19 mouse cellular contexts compared by ENCODE assay signal in the genomic region with DNA sequence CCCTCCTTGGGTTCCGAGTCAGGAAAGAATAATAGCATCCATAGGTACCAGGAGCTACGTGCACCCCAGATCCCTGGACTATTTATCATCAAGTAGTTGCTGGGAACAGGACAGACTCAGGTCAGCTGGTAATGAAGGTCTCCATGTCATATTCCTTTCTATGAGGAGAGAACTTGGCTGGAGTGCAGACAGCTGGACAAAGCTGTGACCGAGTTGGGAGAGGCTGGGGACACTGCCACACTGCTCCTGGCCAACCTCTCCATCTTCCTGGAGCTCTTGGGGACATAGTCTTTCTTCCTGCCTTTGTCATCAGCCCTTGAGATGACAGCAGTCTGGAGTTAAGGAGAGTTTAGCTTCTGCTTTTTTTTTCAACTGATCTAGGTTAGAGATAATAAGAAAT.
DNase-seq lines count a peak whose midpoint lies in the region; ATAC-seq and TF ChIP-seq lines count a peak whose summit lies in the region.
"Had no signal": no experiment of that assay in that cellular context is flagged by ENCODE, and none has a peak within 500 bp of the region (broad histone marks: within the 10 kb centered on the region; RNA-seq: fewer than 3 reads in every experiment).

No protein-coding gene starts in this region.

- H3K27me3 ChIP-seq in embryonic facial prominence, embryonic 14.5 days (replicated peaks; ENCODE audit: control insufficient read depth, insufficient read depth, low read length) = no peaks in the 10 kb centered on the region
- no peaks in the 10 kb centered on the region for H3K27me3 ChIP-seq in embryonic facial prominence, embryonic 10.5 days (replicated peaks; ENCODE audit: low read depth, poor library complexity, severe bottlenecking)
- H3K27me3 ChIP-seq in kidney, embryonic 15.5 days = no peaks in the 10 kb centered on the region
- no peaks in the 10 kb centered on the region for H3K27me3 ChIP-seq in kidney, adult 2 months (replicated peaks; ENCODE audit: control insufficient read depth, insufficient read depth, low read length)
- no peaks in the 10 kb centered on the region for H3K27me3 ChIP-seq in lung, postnatal 0 days (replicated peaks; ENCODE audit: insufficient read depth, low read length)
- no peaks in the 10 kb centered on the region for H3K27me3 ChIP-seq in midbrain, embryonic 13.5 days
- H3K27me3 ChIP-seq: forebrain, embryonic 12.5 days; heart, embryonic 13.5 days; liver, embryonic 13.5 days had no signal

- no peak for TF ChIP-seq EP300 in lung, postnatal 0 days (IDR thresholded peaks at IDR 0.05)

- TF ChIP-seq POLR2A in kidney, adult 2 months (IDR thresholded peaks at IDR 0.05; ENCODE audit: low read depth, low read length) = no peak
- TF ChIP-seq POLR2A in lung, adult 2 months (IDR thresholded peaks at IDR 0.05; ENCODE audit: borderline replicate concordance, extremely low read depth, low read depth, low read length) = no peak

- H3K27ac ChIP-seq in embryonic facial prominence, embryonic 14.5 days (replicated peaks; ENCODE audit: low read depth, low read length) = 0 out of 2 replicates have a peak overlapping the region, but pooled peaks have one; percentile 55
- H3K27ac ChIP-seq in embryonic facial prominence, embryonic 10.5 days (replicated peaks) = no peak overlapping the region
- H3K27ac ChIP-seq in kidney, embryonic 15.5 days = peak overlapping the region; percentile 77
- H3K27ac ChIP-seq in kidney, adult 2 months (ENCODE audit: insufficient read depth, low read depth, low read length) = no peak overlapping the region
- no peak overlapping the region; the same call in 1 of the 2 replicates for H3K27ac ChIP-seq in lung, postnatal 0 days (ENCODE audit: low read length)
- H3K27ac ChIP-seq in midbrain, embryonic 13.5 days = peak overlapping the region; percentile 68; the same call in 1 of the 2 replicates
- H3K27ac ChIP-seq: forebrain, embryonic 12.5 days; liver, embryonic 13.5 days; macrophage had no signal

- no peak overlapping the region for H3K4me2 ChIP-seq in embryonic facial prominence, embryonic 14.5 days (ENCODE audit: low read depth, low read length)
- H3K4me2 ChIP-seq in kidney, embryonic 15.5 days = no peak overlapping the region
- no peak overlapping the region for H3K4me2 ChIP-seq in lung, postnatal 0 days (replicated peaks; ENCODE audit: low read depth, low read length)
- H3K4me2 ChIP-seq in midbrain, embryonic 13.5 days (replicated peaks) = no peak overlapping the region
- H3K4me2 ChIP-seq: forebrain, embryonic 12.5 days; heart, embryonic 13.5 days; liver, embryonic 13.5 days had no signal

- no peak for ATAC-seq in embryonic facial prominence, embryonic 14.5 days (ENCODE audit: low read depth)
- no peak for ATAC-seq in kidney, embryonic 15.5 days (replicated peaks; ENCODE audit: low FRiP score)
- no peak for ATAC-seq in lung, postnatal 0 days
- no peak for ATAC-seq in midbrain, embryonic 13.5 days
- ATAC-seq: CD4-positive, CD25-positive, alpha-beta regulatory T cell, adult 4 months had no signal

- TF ChIP-seq CTCF in kidney, adult 2 months (conservative IDR thresholded peaks at IDR 0.05; ENCODE audit: insufficient read depth, insufficient read length, low read depth, low read length) = no peak
- TF ChIP-seq CTCF in lung, postnatal 0 days (IDR thresholded peaks at IDR 0.05) = no peak
- no peak for TF ChIP-seq CTCF in lung, adult 2 months (IDR thresholded peaks at IDR 0.05; ENCODE audit: insufficient read depth, low read length)

- 78% methylated on average over 3 of the region's 3 CpGs for WGBS in embryonic facial prominence, embryonic 14.5 days
- 85% methylated on average over 3 of the region's 3 CpGs for WGBS in embryonic facial prominence, embryonic 10.5 days
- WGBS in kidney, embryonic 15.5 days = 42% methylated on average over 3 of the region's 3 CpGs
- WGBS in kidney, adult 2 months = 53% methylated on average over 3 of the region's 3 CpGs
- 73% methylated on average over 3 of the region's 3 CpGs for WGBS in lung, postnatal 0 days
- 61% methylated on average over 3 of the region's 3 CpGs for WGBS in lung, adult 2 months
- 80% methylated on average over 3 of the region's 3 CpGs for WGBS in midbrain, embryonic 13.5 days

- peaks cover 11% of the 10 kb centered on the region for H3K4me1 ChIP-seq in embryonic facial prominence, embryonic 14.5 days (ENCODE audit: control insufficient read depth, insufficient read depth, low read length)
- peaks cover 21% of the 10 kb centered on the region for H3K4me1 ChIP-seq in embryonic facial prominence, embryonic 10.5 days
- peaks cover 50% of the 10 kb centered on the region for H3K4me1 ChIP-seq in kidney, embryonic 15.5 days
- no peaks in the 10 kb centered on the region; the same call in 1 of the 2 replicates for H3K4me1 ChIP-seq in kidney, adult 2 months (ENCODE audit: control insufficient read depth, insufficient read depth, low read length)
- H3K4me1 ChIP-seq in lung, postnatal 0 days (ENCODE audit: insufficient read depth, low read depth, low read length) = peaks cover 5% of the 10 kb centered on the region; the same call in 1 of the 2 replicates
- H3K4me1 ChIP-seq in lung, adult 2 months (ENCODE audit: control insufficient read depth, insufficient read depth, low read length) = peaks cover 6% of the 10 kb centered on the region
- H3K4me1 ChIP-seq in midbrain, embryonic 13.5 days (replicated peaks) = peaks cover 14% of the 10 kb centered on the region

- no peak for DNase-seq in embryonic facial prominence, embryonic 14.5 days (ENCODE audit: low spot score)
- DNase-seq in embryonic facial prominence, embryonic 10.5 days (ENCODE audit: low spot score) = no peak
- DNase-seq in kidney, adult 2 months = no peak
- peak; percentile 13 for DNase-seq in lung, postnatal 0 days (ENCODE audit: low spot score)
- no peak for DNase-seq in lung, adult 2 months
- DNase-seq in cerebellum, postnatal 10 days = no peak
- DNase-seq: adrenal gland, postnatal 36 days; cerebellum, adult 8-10 months; gastrocnemius, postnatal 25 days; kidney, adult 8-10 months; liver, embryonic 13.5 days; thymus, adult 18-20 months had no signal

- H3K36me3 ChIP-seq in embryonic facial prominence, embryonic 14.5 days (ENCODE audit: control insufficient read depth, insufficient read depth, low read length) = peaks cover 65% of the 10 kb centered on the region
- H3K36me3 ChIP-seq in embryonic facial prominence, embryonic 10.5 days (replicated peaks) = peaks cover 83% of the 10 kb centered on the region
- peaks cover 56% of the 10 kb centered on the region for H3K36me3 ChIP-seq in kidney, embryonic 15.5 days
- H3K36me3 ChIP-seq in kidney, adult 2 months (ENCODE audit: control insufficient read depth, insufficient read depth, low read length) = no peaks in the 10 kb centered on the region
- H3K36me3 ChIP-seq in lung, postnatal 0 days (ENCODE audit: insufficient read depth, low read length) = peaks cover 8% of the 10 kb centered on the region; the same call in 1 of the 2 replicates
- peaks cover 88% of the 10 kb centered on the region for H3K36me3 ChIP-seq in midbrain, embryonic 13.5 days
- H3K36me3 ChIP-seq: G1E; liver, embryonic 13.5 days had no signal

- H3K9me3 ChIP-seq in embryonic facial prominence, embryonic 14.5 days (ENCODE audit: control insufficient read depth, low read length) = no peaks in the 10 kb centered on the region
- peaks cover 6% of the 10 kb centered on the region; the same call in 1 of the 2 replicates for H3K9me3 ChIP-seq in embryonic facial prominence, embryonic 10.5 days
- no peaks in the 10 kb centered on the region for H3K9me3 ChIP-seq in kidney, embryonic 15.5 days (replicated peaks)
- H3K9me3 ChIP-seq in lung, postnatal 0 days (ENCODE audit: low read length) = no peaks in the 10 kb centered on the region
- H3K9me3 ChIP-seq in midbrain, embryonic 13.5 days = no peaks in the 10 kb centered on the region
- H3K9me3 ChIP-seq: forebrain, embryonic 12.5 days; G1E; heart, embryonic 13.5 days; liver, embryonic 13.5 days had no signal

- H3K9ac ChIP-seq in embryonic facial prominence, embryonic 14.5 days (ENCODE audit: low read depth, low read length) = no peak overlapping the region
- no peak overlapping the region for H3K9ac ChIP-seq in kidney, embryonic 15.5 days
- no peak overlapping the region for H3K9ac ChIP-seq in lung, postnatal 0 days (replicated peaks; ENCODE audit: low read depth)
- H3K9ac ChIP-seq in midbrain, embryonic 13.5 days (replicated peaks) = no peak overlapping the region
- H3K9ac ChIP-seq: forebrain, embryonic 12.5 days; liver, embryonic 13.5 days had no signal

- no peak overlapping the region for H3K4me3 ChIP-seq in embryonic facial prominence, embryonic 14.5 days (ENCODE audit: low read depth, low read length)
- H3K4me3 ChIP-seq in embryonic facial prominence, embryonic 10.5 days = no peak overlapping the region
- H3K4me3 ChIP-seq in kidney, embryonic 15.5 days (replicated peaks) = no peak overlapping the region
- no peak overlapping the region for H3K4me3 ChIP-seq in kidney, adult 2 months (ENCODE audit: insufficient read depth, low read depth, low read length)
- no peak overlapping the region for H3K4me3 ChIP-seq in lung, postnatal 0 days (ENCODE audit: low read depth, low read length)
- H3K4me3 ChIP-seq in lung, adult 2 months (replicated peaks; ENCODE audit: extremely low read depth, low read depth, low read length) = no peak overlapping the region
- no peak overlapping the region for H3K4me3 ChIP-seq in midbrain, embryonic 13.5 days (replicated peaks)
- H3K4me3 ChIP-seq: forebrain, embryonic 12.5 days; heart, embryonic 13.5 days; liver, embryonic 13.5 days had no signal

Comparison
In these comparisons a context has a peak if more than half of its experiments do, and no peak if none do; other contexts are left out.
1. H3K27ac ChIP-seq: peak in embryonic facial prominence, embryonic 14.5 days (single experiment), kidney, embryonic 15.5 days (single experiment) and midbrain, embryonic 13.5 days (single experiment); none in embryonic facial prominence, embryonic 10.5 days (single experiment), kidney, adult 2 months (single experiment) and lung, postnatal 0 days (single experiment).